Mouse (Mus musculus): Measurements from ENCODE around the gene Smpd2.

- TF ChIP-seq CTCF (IDR thresholded peaks at IDR 0.05; ENCODE audit: low read depth) (no peak), EP300 (IDR thresholded peaks at IDR 0.05; ENCODE audit: low read depth) (no peak)
Observed at GRCm38 (mm10) chr10:41538986-41539385, 48.8 kb upstream of the Smpd2 start.
